Mouse (Mus musculus) hindbrain, postnatal 0 days (tissue): ENCODE data around the gene Olfr743. TPM values are rescaled to one million over a fixed set of nuclear protein-coding genes. Genes with fewer than 3 reads are reported as not detected.
"Not testable (repeated sequence)": the region's sequence is repeated elsewhere in the genome, so short reads cannot be mapped to it uniquely, and the experiment has no call there.

Experiments
- ATAC-seq: fragments of 200-750 bp; cut with Nextera tagmentation; 2 replicates; pipeline ENCODE4 v1.8.0; 2017; ENCODE audit warnings: mild to moderate bottlenecking, moderate TSS enrichment, moderate library complexity
- DNase-seq: peaks from one replicate; pipeline ENCODE4 v3.0.0-alpha.2; 2015; ENCODE audit warnings: low spot score
- H3K27ac ChIP-seq: fragments of 300-500 bp; sonication (generic); 2 replicates; pipeline ENCODE4 v1.5.1; 2014; ENCODE audit warnings: mild to moderate bottlenecking
- H3K27me3 ChIP-seq: fragments of 300-500 bp; sonication (generic); 2 replicates; pipeline ENCODE4 v1.6.1; 2014; ENCODE audit warnings: low read length, mixed read lengths; ENCODE audit not compliant: insufficient read depth
- H3K36me3 ChIP-seq: fragments of 300-500 bp; sonication (generic); 2 replicates; pipeline ENCODE4 v1.6.1; 2014; ENCODE audit warnings: low read length, mixed read lengths; ENCODE audit not compliant: insufficient read depth
- H3K4me1 ChIP-seq: fragments of 300-500 bp; sonication (generic); 2 replicates; pipeline ENCODE4 v1.6.1; 2014; ENCODE audit warnings: antibody characterized with exemption, low read length, mixed read lengths; ENCODE audit not compliant: insufficient read depth
- H3K4me2 ChIP-seq: fragments of 300-500 bp; sonication (generic); 2 replicates; pipeline ENCODE4 v1.6.1; 2014; ENCODE audit warnings: low read depth, mild to moderate bottlenecking, low read length, moderate library complexity, mixed read lengths
- H3K4me3 ChIP-seq: fragments of 300-500 bp; sonication (generic); 2 replicates; pipeline ENCODE4 v1.5.1; 2014; ENCODE audit warnings: low read length
- H3K9ac ChIP-seq: fragments of 300-500 bp; sonication (generic); replicated peaks from 2 replicates; pipeline ENCODE4 v1.6.1; 2014; ENCODE audit warnings: mild to moderate bottlenecking, low read length, moderate library complexity, mixed read lengths
- H3K9me3 ChIP-seq: fragments of 300-500 bp; sonication (generic); 2 replicates; pipeline ENCODE4 v1.6.1; 2016; ENCODE audit warnings: low read length, mixed read lengths
- CTCF ChIP-seq: IDR thresholded peaks from 2 replicates; pipeline ENCODE4 v1.5.1; 2016; ENCODE audit warnings: antibody characterized with exemption, control low read depth, low read depth
- WGBS: fragments of 180-500 bp; shearing (Covaris S2); extraction: QIAGEN DNeasy Blood & Tissue Kit; methylation state at CpG from one replicate; pipeline ENCODE4 v1.1.7; 2014; 5-methylcytosine and 5-hydroxymethylcytosine counted together
- polyA plus RNA-seq: library from polyadenylated mRNA; unstranded; fragments of >200 nt; fragmentation: Nextera tagmentation; extraction: Ambion mirVana; gene quantifications from 2 replicates; pipeline ENCODE4 v1.2.1, GENCODE M21; 2015
- total RNA-seq: library from RNA; depleted of rRNA; stranded (reverse); fragments of >200 nt; gene quantifications from 2 replicates; pipeline ENCODE4 v1.2.3, GENCODE M21; 2014; rRNA removed

The Olfr743 gene
- total RNA-seq (not detected in 2 replicates), polyA plus RNA-seq (not detected in 2 replicates)

DNA sequence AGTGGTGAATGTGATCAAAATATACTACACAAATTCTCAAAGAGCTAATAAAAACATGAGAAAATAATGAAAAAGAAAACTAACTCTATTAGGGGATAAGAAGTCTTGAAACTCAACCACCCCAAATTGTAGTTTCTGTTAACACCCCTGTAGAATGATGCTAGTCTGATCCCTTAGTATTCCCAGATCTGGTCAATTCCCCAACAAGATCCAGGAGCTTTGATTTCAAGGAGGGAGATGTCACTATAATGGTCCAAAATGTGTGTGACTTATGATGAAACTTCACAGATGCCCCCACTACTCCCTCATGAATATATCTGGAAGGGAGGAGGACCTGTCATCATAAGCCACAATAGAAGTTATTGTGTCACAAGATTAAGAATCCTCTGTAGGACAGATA is at the start of gene Olfr743:
Gene Olfr743 (plus strand): TSS at position 301 of the 400 bp plus-strand sequence.
- H3K9ac ChIP-seq: no peak within 1 kb of the TSS
- no peak for ATAC-seq
- no peaks in the 10 kb centered on the region for H3K36me3 ChIP-seq
- no peak within 1 kb of the TSS for H3K27ac ChIP-seq
- no peaks in the 10 kb centered on the region for H3K4me1 ChIP-seq
- DNase-seq: no peak
- no peak for TF ChIP-seq CTCF
- no peaks in the 10 kb centered on the region for H3K9me3 ChIP-seq
- H3K27me3 ChIP-seq: no peaks in the 10 kb centered on the region
- no peak within 1 kb of the TSS for H3K4me3 ChIP-seq
- H3K4me2 ChIP-seq: no peak within 1 kb of the TSS

DNA sequence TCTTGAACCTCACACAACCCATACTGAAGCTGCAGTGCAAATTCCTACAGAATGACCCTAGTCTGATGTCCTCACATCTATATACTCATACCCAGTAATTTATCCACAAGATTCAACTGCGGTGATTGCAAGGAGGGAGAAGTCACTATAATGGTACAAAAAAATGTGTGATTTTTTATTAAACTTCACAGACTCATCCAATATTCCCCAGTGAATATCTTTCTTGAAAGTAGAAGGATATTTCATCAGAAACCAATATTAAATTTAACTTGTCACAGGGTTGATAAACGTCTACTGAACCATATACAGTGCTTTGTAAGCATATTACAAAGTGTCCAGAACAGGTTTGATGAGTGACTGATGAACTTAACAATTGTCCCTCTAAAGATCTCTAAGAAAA is 49.2 kb upstream of the Olfr743 start, which contains the start of gene Olfr741:
Gene Olfr741 (plus strand): TSS at position 301 of the 400 bp plus-strand sequence.
- Histone ChIP-seq H3K27ac (no peak within 1 kb of the TSS), H3K27me3 (no peaks in the 10 kb centered on the region), H3K4me2 (no peak within 1 kb of the TSS), H3K9ac (no peak within 1 kb of the TSS), H3K36me3 (no peaks in the 10 kb centered on the region), H3K4me1 (no peaks in the 10 kb centered on the region), H3K9me3 (no peaks in the 10 kb centered on the region), H3K4me3 (no peak within 1 kb of the TSS)
- no peak for TF ChIP-seq CTCF
- 66% methylated on average over 2 of the region's 2 CpGs for WGBS
- no peak for DNase-seq
- ATAC-seq: no peak

DNA sequence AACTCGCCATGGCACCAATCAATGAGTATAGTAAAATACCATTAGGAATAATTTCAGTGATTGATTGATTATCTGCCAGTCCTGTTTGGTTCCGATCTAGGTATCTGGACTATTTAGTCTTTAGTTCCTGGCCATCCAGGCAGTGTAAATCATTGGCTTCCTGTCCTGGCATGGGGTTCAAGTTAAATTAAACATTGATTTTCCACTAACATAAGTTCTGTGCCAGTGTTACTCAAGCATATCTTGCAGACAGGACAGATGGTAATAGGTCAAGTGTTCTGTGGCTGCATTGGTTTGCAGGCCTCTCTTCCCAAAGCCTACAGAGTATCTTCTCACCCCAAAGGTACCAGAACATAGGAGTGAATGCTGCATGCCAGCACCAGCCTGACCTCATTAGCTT is 43.2 kb upstream of the Olfr743 start:
- 73% methylated on average over 2 of the region's 2 CpGs for WGBS
- H3K9me3 ChIP-seq: no peaks in the 10 kb centered on the region
- DNase-seq (no peak), ATAC-seq (no peak)
- no peaks in the 10 kb centered on the region for H3K27me3 ChIP-seq
- no peak overlapping the region for H3K9ac ChIP-seq
- no peak overlapping the region for H3K4me3 ChIP-seq
- H3K27ac ChIP-seq: no peak overlapping the region
- no peak for TF ChIP-seq CTCF
- H3K4me2 ChIP-seq: no peak overlapping the region
- H3K4me1 ChIP-seq: no peaks in the 10 kb centered on the region
- no peaks in the 10 kb centered on the region for H3K36me3 ChIP-seq

GRCm38 (mm10) chr14:50503300-50503699 is 18.3 kb upstream of the Olfr743 start, which contains the start of gene Olfr742:
Gene Olfr742, plus strand, starts transcription at chr14:50503600.
- H3K4me2 ChIP-seq: no peak within 1 kb of the TSS
- H3K4me1 ChIP-seq: no peaks in the 10 kb centered on the region
- H3K9ac ChIP-seq: no peak within 1 kb of the TSS
- ATAC-seq (no peak), DNase-seq (no peak)
- 56% methylated on average over 2 of the region's 2 CpGs for WGBS
- H3K4me3 ChIP-seq: no peak within 1 kb of the TSS
- no peaks in the 10 kb centered on the region for H3K36me3 ChIP-seq
- H3K27me3 ChIP-seq: no peaks in the 10 kb centered on the region
- no peaks in the 10 kb centered on the region for H3K9me3 ChIP-seq
- H3K27ac ChIP-seq: no peak within 1 kb of the TSS
- no peak for TF ChIP-seq CTCF

DNA sequence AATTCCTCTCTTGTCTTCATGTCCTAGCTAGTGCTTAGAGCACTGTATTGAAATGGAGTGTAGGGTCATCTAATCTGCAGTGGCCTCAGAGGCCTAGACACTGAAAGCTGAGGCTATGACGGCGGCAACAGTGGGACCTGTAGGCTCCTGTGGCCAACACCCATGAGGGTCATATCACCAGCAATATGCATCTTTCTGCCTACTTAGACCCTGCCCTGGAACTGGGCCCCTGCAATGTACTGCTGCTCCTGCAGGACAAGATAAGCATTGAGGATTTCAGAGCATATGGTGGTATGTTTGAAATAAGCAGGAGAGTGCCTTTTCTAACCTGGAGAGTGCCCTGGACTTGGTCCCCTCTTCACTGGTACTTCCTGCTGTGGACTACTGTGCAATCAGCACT is 31.1 kb downstream of the Olfr743 start:
- no peak for DNase-seq
- H3K4me1 ChIP-seq: no peaks in the 10 kb centered on the region
- H3K27me3 ChIP-seq: no peaks in the 10 kb centered on the region
- no peak overlapping the region for H3K27ac ChIP-seq
- no peaks in the 10 kb centered on the region for H3K9me3 ChIP-seq
- H3K4me3 ChIP-seq: no peak overlapping the region
- WGBS: 94% methylated on average over 2 of the region's 2 CpGs
- no peak for TF ChIP-seq CTCF
- ATAC-seq: no peak
- H3K36me3 ChIP-seq: no peaks in the 10 kb centered on the region
- H3K9ac ChIP-seq: no peak overlapping the region
- no peak overlapping the region for H3K4me2 ChIP-seq

- DNase-seq, H3K9ac ChIP-seq, H3K27ac ChIP-seq, H3K9me3 ChIP-seq, H3K4me1 ChIP-seq, H3K36me3 ChIP-seq, H3K27me3 ChIP-seq, H3K4me3 ChIP-seq, ATAC-seq, H3K4me2 ChIP-seq: not testable (repeated sequence)
- 68% methylated on average over 1 of the region's 1 CpGs for WGBS
Observed at GRCm38 (mm10) chr14:50573056-50573455, 51.4 kb downstream of the Olfr743 start.

Other genes with a start within 250 kb of the Olfr743 start
- gene Olfr732, start 237.6 kb upstream of the Olfr743 start, total RNA-seq: not detected in 2 replicates
- not detected in 2 replicates for gene Olfr732, start 237.6 kb upstream of the Olfr743 start, polyA plus RNA-seq
- gene Olfr733, start 220.3 kb upstream of the Olfr743 start, total RNA-seq: not detected in 2 replicates
- gene Olfr733, start 220.3 kb upstream of the Olfr743 start, polyA plus RNA-seq: not detected in 2 replicates
- not detected in 2 replicates for gene Olfr734, start 195.1 kb upstream of the Olfr743 start, total RNA-seq
- gene Olfr734, start 195.1 kb upstream of the Olfr743 start, polyA plus RNA-seq: not detected in 2 replicates
- gene Olfr735, start 173.0 kb upstream of the Olfr743 start, total RNA-seq: not detected in 2 replicates
- gene Olfr735, start 173.0 kb upstream of the Olfr743 start, polyA plus RNA-seq: not detected in 2 replicates
- 0.04 TPM in 1 of 2 replicates, not detected in the other for gene Tlr11, start 163.9 kb upstream of the Olfr743 start, total RNA-seq
- gene Tlr11, start 163.9 kb upstream of the Olfr743 start, polyA plus RNA-seq: not detected in 2 replicates
- gene Olfr736, start 140.7 kb upstream of the Olfr743 start, total RNA-seq: not detected in 2 replicates
- not detected in 2 replicates for gene Olfr736, start 140.7 kb upstream of the Olfr743 start, polyA plus RNA-seq
- gene Olfr738, start 114.3 kb upstream of the Olfr743 start, total RNA-seq: not detected in 2 replicates
- not detected in 2 replicates for gene Olfr738, start 114.3 kb upstream of the Olfr743 start, polyA plus RNA-seq
- not detected in 2 replicates for gene Olfr739, start 103.2 kb upstream of the Olfr743 start, total RNA-seq
- gene Olfr739, start 103.2 kb upstream of the Olfr743 start, polyA plus RNA-seq: not detected in 2 replicates
- gene Olfr740, start 76.3 kb upstream of the Olfr743 start, total RNA-seq: not detected in 2 replicates
- not detected in 2 replicates for gene Olfr740, start 76.3 kb upstream of the Olfr743 start, polyA plus RNA-seq
- not detected in 2 replicates for gene Olfr741, start 49.1 kb upstream of the Olfr743 start, total RNA-seq
- gene Olfr741, start 49.1 kb upstream of the Olfr743 start, polyA plus RNA-seq: not detected in 2 replicates
- not detected in 2 replicates for gene Olfr742, start 18.2 kb upstream of the Olfr743 start, total RNA-seq
- not detected in 2 replicates for gene Olfr742, start 18.2 kb upstream of the Olfr743 start, polyA plus RNA-seq
- gene Olfr744, start 93.0 kb downstream of the Olfr743 start, total RNA-seq: not detected in 2 replicates
- not detected in 2 replicates for gene Olfr744, start 93.0 kb downstream of the Olfr743 start, polyA plus RNA-seq
- gene Olfr745, start 117.5 kb downstream of the Olfr743 start, total RNA-seq: not detected in 2 replicates
- not detected in 2 replicates for gene Olfr745, start 117.5 kb downstream of the Olfr743 start, polyA plus RNA-seq
- not detected in 2 replicates for gene Olfr746, start 125.2 kb downstream of the Olfr743 start, total RNA-seq
- not detected in 2 replicates for gene Olfr746, start 125.2 kb downstream of the Olfr743 start, polyA plus RNA-seq
- not detected in 2 replicates for gene Olfr747, start 171.4 kb downstream of the Olfr743 start, total RNA-seq
- gene Olfr747, start 171.4 kb downstream of the Olfr743 start, polyA plus RNA-seq: not detected in 2 replicates
- not detected in 2 replicates for gene Olfr748, start 185.5 kb downstream of the Olfr743 start, total RNA-seq
- not detected in 2 replicates for gene Olfr748, start 185.5 kb downstream of the Olfr743 start, polyA plus RNA-seq
- not detected in 2 replicates for gene Olfr749, start 223.3 kb downstream of the Olfr743 start, total RNA-seq
- not detected in 2 replicates for gene Olfr749, start 223.3 kb downstream of the Olfr743 start, polyA plus RNA-seq